Mouse (Mus musculus): ENCODE measurements around the gene 2310022B05Rik. TPM values are rescaled to one million over a fixed set of nuclear protein-coding genes. Genes with fewer than 3 reads are reported as not detected.

The 2310022B05Rik gene
- total and polyA plus RNA-seq, 3 experiments = 54.4 to 64.3 (median 61.8) TPM

DNA sequence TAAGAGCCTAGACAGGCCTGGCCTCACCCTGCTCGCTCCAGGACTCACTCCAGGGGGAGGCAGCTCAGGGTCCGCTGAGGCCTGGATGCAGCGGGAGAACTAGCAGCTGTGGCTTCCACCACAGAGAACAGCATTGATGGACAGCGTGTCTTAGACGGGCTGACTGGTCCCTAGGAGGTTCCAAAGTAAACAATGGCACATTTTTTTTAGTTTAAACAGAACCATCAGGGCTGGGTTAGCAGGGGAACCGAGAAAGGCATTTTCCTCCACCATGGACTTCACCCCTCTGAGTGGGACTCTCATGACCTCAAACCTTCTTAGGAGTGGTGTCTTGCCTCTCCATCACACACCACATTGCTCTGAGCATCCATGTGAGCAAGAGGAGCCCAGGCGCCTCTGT is 31.2 kb downstream of the 2310022B05Rik start:
- peak overlapping the region; percentile 89 for H3K27ac ChIP-seq
- intact Hi-C loops (cut with DNase I) = no loop called here
- 44% methylated on average over 7 of the region's 7 CpGs for WGBS
- no peak for DNase-seq
- no peaks in the 10 kb centered on the region for H3K27me3 ChIP-seq (ENCODE audit: control insufficient read depth, insufficient read depth, low read length)
- H3K9ac ChIP-seq (ENCODE audit: low read depth, low read length) = no peak overlapping the region
- no peak for TF ChIP-seq EP300 (IDR thresholded peaks at IDR 0.05; ENCODE audit: insufficient read depth, low read depth, low read length)
- no peak for TF ChIP-seq POLR2A (IDR thresholded peaks at IDR 0.05; ENCODE audit: insufficient read depth, low read depth, low read length)
- TF ChIP-seq CTCF (IDR thresholded peaks at IDR 0.05) = no peak
- H3K36me3 ChIP-seq (ENCODE audit: control insufficient read depth, insufficient read depth, low read length) = no peaks in the 10 kb centered on the region
- no peaks in the 10 kb centered on the region for H3K79me2 ChIP-seq (replicated peaks; ENCODE audit: control insufficient read depth, insufficient read depth, low read length)
- no peak overlapping the region for H3K4me3 ChIP-seq
- H3K4me1 ChIP-seq (ENCODE audit: control insufficient read depth, insufficient read depth, low read length) = peaks cover 9% of the 10 kb centered on the region

DNA sequence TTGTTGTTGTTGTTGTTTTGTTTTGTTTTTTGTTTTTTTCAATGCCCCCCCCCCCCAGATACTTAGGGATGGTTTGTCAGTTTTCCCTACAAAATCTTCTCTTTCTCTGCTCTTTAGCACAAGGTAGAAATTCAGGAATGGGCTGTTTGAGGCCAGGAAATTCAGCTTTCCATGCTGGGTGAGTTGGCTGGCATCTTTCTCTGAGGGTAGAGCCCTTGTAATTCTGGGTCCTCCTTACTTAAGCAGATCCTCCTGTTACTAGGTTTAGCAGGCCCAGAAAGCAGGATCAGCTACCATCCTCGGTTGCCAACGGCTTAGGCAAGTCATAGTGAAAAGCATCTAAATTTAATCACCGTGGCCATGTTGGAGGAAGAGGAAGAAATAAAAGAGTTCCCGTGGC is 32.3 kb downstream of the 2310022B05Rik start:
- no peak overlapping the region for H3K27ac ChIP-seq
- 51% methylated on average over 4 of the region's 4 CpGs for WGBS
- intact Hi-C loops (cut with DNase I) = no loop called here
- no peak for DNase-seq
- no peak overlapping the region for H3K4me3 ChIP-seq
- H3K27me3 ChIP-seq (ENCODE audit: control insufficient read depth, insufficient read depth, low read length) = no peaks in the 10 kb centered on the region
- TF ChIP-seq EP300 (IDR thresholded peaks at IDR 0.05; ENCODE audit: insufficient read depth, low read depth, low read length) = no peak
- no peak for TF ChIP-seq POLR2A (IDR thresholded peaks at IDR 0.05; ENCODE audit: insufficient read depth, low read depth, low read length)
- TF ChIP-seq CTCF (IDR thresholded peaks at IDR 0.05) = no peak
- no peaks in the 10 kb centered on the region for H3K79me2 ChIP-seq (replicated peaks; ENCODE audit: control insufficient read depth, insufficient read depth, low read length)
- H3K4me1 ChIP-seq (ENCODE audit: control insufficient read depth, insufficient read depth, low read length) = peaks cover 9% of the 10 kb centered on the region
- no peak overlapping the region for H3K9ac ChIP-seq (ENCODE audit: low read depth, low read length)
- H3K36me3 ChIP-seq (ENCODE audit: control insufficient read depth, insufficient read depth, low read length) = no peaks in the 10 kb centered on the region

DNA sequence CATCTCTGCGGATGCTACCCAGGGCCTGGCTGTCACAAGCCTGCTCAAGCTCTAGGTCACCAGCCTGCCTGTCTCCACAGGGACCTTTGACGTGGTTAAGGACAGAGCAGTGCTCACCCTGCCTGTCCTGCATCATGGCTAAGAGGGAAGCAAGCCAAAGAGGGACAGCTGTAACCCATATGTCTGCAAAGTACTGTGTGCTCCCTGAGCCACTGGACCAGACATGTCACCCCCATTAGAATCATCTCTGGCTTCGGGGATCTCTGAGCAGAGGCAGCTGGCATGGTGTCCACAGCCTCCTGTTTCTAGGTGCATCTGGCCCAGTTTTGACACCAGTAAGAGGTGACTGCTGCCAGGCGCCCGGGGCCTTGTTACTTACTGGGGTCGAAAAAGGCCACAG is 32.7 kb downstream of the 2310022B05Rik start:
- Histone ChIP-seq H3K4me1 (ENCODE audit: control insufficient read depth, insufficient read depth, low read length) (peaks cover 9% of the 10 kb centered on the region), H3K79me2 (replicated peaks; ENCODE audit: control insufficient read depth, insufficient read depth, low read length) (no peaks in the 10 kb centered on the region), H3K4me3 (no peak overlapping the region), H3K9ac (ENCODE audit: low read depth, low read length) (no peak overlapping the region), H3K36me3 (ENCODE audit: control insufficient read depth, insufficient read depth, low read length) (no peaks in the 10 kb centered on the region), H3K27me3 (ENCODE audit: control insufficient read depth, insufficient read depth, low read length) (no peaks in the 10 kb centered on the region), H3K27ac (no peak overlapping the region)
- intact Hi-C loops (cut with DNase I) = no loop called here
- WGBS = 65% methylated on average over 6 of the region's 6 CpGs
- DNase-seq = peak; percentile 47
- no peak for TF ChIP-seq EP300 (IDR thresholded peaks at IDR 0.05; ENCODE audit: insufficient read depth, low read depth, low read length)
- TF ChIP-seq CTCF (IDR thresholded peaks at IDR 0.05) = no peak
- TF ChIP-seq POLR2A (IDR thresholded peaks at IDR 0.05; ENCODE audit: insufficient read depth, low read depth, low read length) = no peak

DNA sequence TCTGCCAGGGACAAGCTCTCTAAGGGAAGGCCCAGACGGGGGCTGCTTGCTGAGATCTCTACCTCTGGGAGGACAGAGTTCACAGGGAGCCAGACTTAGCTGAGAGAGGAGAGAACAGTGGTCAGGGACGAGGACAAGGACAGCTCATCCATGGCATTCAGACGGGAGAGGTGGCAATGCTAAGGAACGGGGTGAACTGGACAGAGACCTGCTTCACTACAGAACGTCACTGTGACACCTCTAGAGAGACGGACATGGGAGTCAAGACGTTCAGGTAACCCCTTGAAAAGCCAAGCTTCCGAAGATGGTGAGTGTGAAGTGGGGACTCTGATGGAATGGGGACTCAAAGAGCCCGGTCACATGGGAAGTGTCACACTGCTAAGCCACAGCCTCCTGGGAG is 36.9 kb downstream of the 2310022B05Rik start:
- H3K9ac ChIP-seq (ENCODE audit: low read depth, low read length) = no peak overlapping the region
- H3K4me1 ChIP-seq (ENCODE audit: control insufficient read depth, insufficient read depth, low read length) = peaks cover 2% of the 10 kb centered on the region; the same call in 1 of the 2 replicates
- no peaks in the 10 kb centered on the region for H3K27me3 ChIP-seq (ENCODE audit: control insufficient read depth, insufficient read depth, low read length)
- no peaks in the 10 kb centered on the region for H3K79me2 ChIP-seq (replicated peaks; ENCODE audit: control insufficient read depth, insufficient read depth, low read length)
- WGBS = 87% methylated on average over 9 of the region's 9 CpGs
- no peak overlapping the region for H3K27ac ChIP-seq
- no peaks in the 10 kb centered on the region for H3K36me3 ChIP-seq (ENCODE audit: control insufficient read depth, insufficient read depth, low read length)
- intact Hi-C loops (cut with DNase I) = no loop called here
- TF ChIP-seq EP300 (IDR thresholded peaks at IDR 0.05; ENCODE audit: insufficient read depth, low read depth, low read length) (no peak), CTCF (IDR thresholded peaks at IDR 0.05) (no peak)
- H3K4me3 ChIP-seq = no peak overlapping the region
- DNase-seq = no peak

DNA sequence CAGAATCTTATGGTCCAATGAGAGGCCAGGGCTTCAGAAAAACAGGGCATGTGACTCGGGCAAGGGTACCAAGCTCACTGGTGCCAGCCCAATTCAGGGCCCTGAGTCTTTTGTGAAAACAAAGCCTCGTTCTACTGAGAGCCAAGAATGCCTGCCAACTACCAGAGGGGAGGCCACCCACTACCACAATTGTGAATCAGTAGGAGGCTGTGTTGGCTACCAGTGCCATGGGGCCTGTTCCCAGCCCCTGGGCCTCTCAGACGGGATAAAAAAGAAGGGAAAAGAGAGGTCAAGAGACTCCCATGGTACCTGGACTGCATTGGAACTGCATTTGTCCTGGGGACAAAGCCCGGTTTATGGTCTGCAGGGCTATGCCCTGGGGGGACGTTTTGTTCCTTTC is 41.9 kb downstream of the 2310022B05Rik start:
- no peak overlapping the region for H3K27ac ChIP-seq
- H3K79me2 ChIP-seq (replicated peaks; ENCODE audit: control insufficient read depth, insufficient read depth, low read length) = no peaks in the 10 kb centered on the region
- DNase-seq = no peak
- no peak overlapping the region for H3K9ac ChIP-seq (ENCODE audit: low read depth, low read length)
- no peak for TF ChIP-seq POLR2A (IDR thresholded peaks at IDR 0.05; ENCODE audit: insufficient read depth, low read depth, low read length)
- no peak for TF ChIP-seq EP300 (IDR thresholded peaks at IDR 0.05; ENCODE audit: insufficient read depth, low read depth, low read length)
- TF ChIP-seq CTCF (IDR thresholded peaks at IDR 0.05) = no peak
- WGBS = 84% methylated on average over 5 of the region's 5 CpGs
- no peaks in the 10 kb centered on the region for H3K4me1 ChIP-seq (ENCODE audit: control insufficient read depth, insufficient read depth, low read length)
- H3K27me3 ChIP-seq (ENCODE audit: control insufficient read depth, insufficient read depth, low read length) = no peaks in the 10 kb centered on the region
- H3K36me3 ChIP-seq (ENCODE audit: control insufficient read depth, insufficient read depth, low read length) = no peaks in the 10 kb centered on the region
- no peak overlapping the region for H3K4me3 ChIP-seq
- intact Hi-C loops (cut with DNase I) = no loop called here

DNA sequence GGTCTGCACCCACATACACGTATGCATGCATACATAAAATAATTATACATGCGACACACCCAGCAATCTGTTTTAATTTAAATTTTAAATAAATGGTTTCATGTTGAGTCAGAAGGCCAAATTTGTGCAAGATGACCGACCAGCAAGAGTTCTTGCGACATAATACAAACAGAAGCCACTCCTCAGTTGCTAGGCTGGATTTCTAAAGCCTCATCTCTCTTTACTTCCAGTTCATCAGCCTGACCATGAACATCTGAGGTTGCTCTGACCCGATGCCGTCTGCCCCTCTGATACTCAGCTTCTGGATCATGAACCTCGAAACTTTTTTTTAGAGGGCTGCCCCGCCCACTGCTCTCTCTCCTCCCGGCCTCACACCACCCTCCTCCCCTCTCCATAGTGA is 44.9 kb downstream of the 2310022B05Rik start:
- Histone ChIP-seq H3K79me2 (replicated peaks; ENCODE audit: control insufficient read depth, insufficient read depth, low read length) (no peaks in the 10 kb centered on the region), H3K27ac (no peak overlapping the region), H3K9ac (ENCODE audit: low read depth, low read length) (no peak overlapping the region), H3K36me3 (ENCODE audit: control insufficient read depth, insufficient read depth, low read length) (no peaks in the 10 kb centered on the region), H3K27me3 (ENCODE audit: control insufficient read depth, insufficient read depth, low read length) (no peaks in the 10 kb centered on the region), H3K4me1 (ENCODE audit: control insufficient read depth, insufficient read depth, low read length) (no peaks in the 10 kb centered on the region), H3K4me3 (no peak overlapping the region)
- TF ChIP-seq CTCF (IDR thresholded peaks at IDR 0.05) = no peak
- no peak for TF ChIP-seq POLR2A (IDR thresholded peaks at IDR 0.05; ENCODE audit: insufficient read depth, low read depth, low read length)
- no peak for TF ChIP-seq EP300 (IDR thresholded peaks at IDR 0.05; ENCODE audit: insufficient read depth, low read depth, low read length)
- 58% methylated on average over 9 of the region's 9 CpGs for WGBS
- no peak for DNase-seq
- intact Hi-C loops (cut with DNase I) = loop anchor here (5.0 kb wide), 1 partner anchor 159 kb away; no protein-coding TSS in a partner anchor
